Mouse (Mus musculus) testis, adult 2 months (tissue): ENCODE results near the gene Clstn1.

Experiments
- CTCF ChIP-seq: fragments of 200-500 bp; IDR thresholded peaks from 2 replicates; pipeline ENCODE4 v1.5.1; 2012; ENCODE audit warnings: low read depth, mild to moderate bottlenecking, inconsistent platforms, low read length, moderate library complexity; ENCODE audit not compliant: control insufficient read depth, insufficient read depth, insufficient replicate concordance
- POLR2A ChIP-seq: fragments of 200-500 bp; IDR thresholded peaks from 2 replicates; pipeline ENCODE4 v1.6.1; 2012; ENCODE audit warnings: low read depth, mild to moderate bottlenecking, inconsistent platforms, low read length, moderate library complexity; ENCODE audit not compliant: control insufficient read depth

DNA sequence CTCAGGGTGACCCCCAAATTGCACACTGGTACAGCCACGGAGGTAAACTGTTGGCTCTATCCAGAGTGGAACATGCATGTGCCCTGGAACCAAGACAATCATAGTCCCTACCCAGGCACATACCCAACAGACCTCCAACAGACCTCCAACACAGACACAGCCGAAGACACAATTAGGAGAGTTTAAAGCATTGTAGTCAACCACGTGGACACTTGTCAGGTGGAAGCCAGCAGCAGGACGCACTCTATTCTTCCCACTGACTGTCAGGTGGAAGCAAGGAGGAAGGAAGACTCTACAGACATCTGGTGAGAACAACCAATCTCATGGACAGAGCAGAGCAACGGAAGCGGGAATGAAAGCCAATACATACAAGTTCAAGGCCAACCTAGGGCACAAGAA, 79.4 kb downstream of the Clstn1 start:
- no peak for TF ChIP-seq POLR2A
- TF ChIP-seq CTCF: no peak
